Mouse (Mus musculus): ENCODE measurements around the gene Dock1.
A peak's percentile ranks its signal among the peaks of the same experiment; 100 is the strongest.

Dock1 gene

GRCm38 (mm10) chr7:135134619-135135018 is 464.2 kb downstream of the Dock1 start:
- DNase-seq (ENCODE audit: extremely low spot score, low read depth, low spot score): no peak

- DNase-seq (ENCODE audit: extremely low spot score, low read depth, low spot score): no peak
Observed at GRCm38 (mm10) chr7:135139153-135139612, 468.7 kb downstream of the Dock1 start.

GRCm38 (mm10) chr7:135144731-135145130 is 474.3 kb downstream of the Dock1 start:
- no peak for DNase-seq (ENCODE audit: extremely low spot score, low read depth, low spot score)

- DNase-seq (ENCODE audit: extremely low spot score, low read depth, low spot score): no peak
Observed at GRCm38 (mm10) chr7:135150926-135151325, 480.5 kb downstream of the Dock1 start.

GRCm38 (mm10) chr7:135157571-135157970 is 487.1 kb downstream of the Dock1 start:
- DNase-seq (ENCODE audit: extremely low spot score, low read depth, low spot score): peak; percentile 16

GRCm38 (mm10) chr7:135158381-135158780 is 487.9 kb downstream of the Dock1 start:
- no peak for DNase-seq (ENCODE audit: extremely low spot score, low read depth, low spot score)

- DNase-seq (ENCODE audit: extremely low spot score, low read depth, low spot score): no peak
Observed at GRCm38 (mm10) chr7:135159606-135160005, 489.2 kb downstream of the Dock1 start.

GRCm38 (mm10) chr7:135165155-135165554 is 494.7 kb downstream of the Dock1 start:
- peak; percentile 30 for DNase-seq (ENCODE audit: extremely low spot score, low read depth, low spot score)

GRCm38 (mm10) chr7:135169936-135170335 is 499.5 kb downstream of the Dock1 start:
- DNase-seq (ENCODE audit: extremely low spot score, low read depth, low spot score): no peak

- DNase-seq (ENCODE audit: extremely low spot score, low read depth, low spot score): no peak
Observed at GRCm38 (mm10) chr7:135172219-135172618, 501.8 kb downstream of the Dock1 start.

GRCm38 (mm10) chr7:135194190-135194589 is 523.7 kb downstream of the Dock1 start:
- no peak for DNase-seq (ENCODE audit: extremely low spot score, low read depth, low spot score)

GRCm38 (mm10) chr7:135195631-135196030 is 525.2 kb downstream of the Dock1 start:
- no peak for DNase-seq (ENCODE audit: extremely low spot score, low read depth, low spot score)

- no peak for DNase-seq (ENCODE audit: extremely low spot score, low read depth, low spot score)
Observed at GRCm38 (mm10) chr7:135196828-135197227, 526.4 kb downstream of the Dock1 start.

GRCm38 (mm10) chr7:135203920-135204319 is 533.5 kb downstream of the Dock1 start:
- DNase-seq (ENCODE audit: extremely low spot score, low read depth, low spot score): no peak

GRCm38 (mm10) chr7:135205111-135205510 is 534.7 kb downstream of the Dock1 start:
- DNase-seq (ENCODE audit: extremely low spot score, low read depth, low spot score): no peak

- no peak for DNase-seq (ENCODE audit: extremely low spot score, low read depth, low spot score)
Observed at GRCm38 (mm10) chr7:135208947-135209567, 538.6 kb downstream of the Dock1 start.

GRCm38 (mm10) chr7:135210296-135210695 is 539.8 kb downstream of the Dock1 start:
- no peak for DNase-seq (ENCODE audit: extremely low spot score, low read depth, low spot score)

- no peak for DNase-seq (ENCODE audit: extremely low spot score, low read depth, low spot score)
Observed at GRCm38 (mm10) chr7:135210831-135211230, 540.4 kb downstream of the Dock1 start.

- no peak for DNase-seq (ENCODE audit: extremely low spot score, low read depth, low spot score)
Observed at GRCm38 (mm10) chr7:135212505-135212904, 542.1 kb downstream of the Dock1 start.

GRCm38 (mm10) chr7:135221475-135221874 is 551.0 kb downstream of the Dock1 start:
- DNase-seq (ENCODE audit: extremely low spot score, low read depth, low spot score): no peak
